Mouse (Mus musculus): ENCODE results near the gene Adgrg1. TPM values are rescaled to one million over a fixed set of nuclear protein-coding genes. Genes with fewer than 3 reads are reported as not detected.
"Not testable (repeated sequence)": the region's sequence is repeated elsewhere in the genome, so short reads cannot be mapped to it uniquely, and the experiment has no call there.

Gene Adgrg1
- polyA plus RNA-seq, 1 experiment from 2014 or later: 35.4 TPM

DNA sequence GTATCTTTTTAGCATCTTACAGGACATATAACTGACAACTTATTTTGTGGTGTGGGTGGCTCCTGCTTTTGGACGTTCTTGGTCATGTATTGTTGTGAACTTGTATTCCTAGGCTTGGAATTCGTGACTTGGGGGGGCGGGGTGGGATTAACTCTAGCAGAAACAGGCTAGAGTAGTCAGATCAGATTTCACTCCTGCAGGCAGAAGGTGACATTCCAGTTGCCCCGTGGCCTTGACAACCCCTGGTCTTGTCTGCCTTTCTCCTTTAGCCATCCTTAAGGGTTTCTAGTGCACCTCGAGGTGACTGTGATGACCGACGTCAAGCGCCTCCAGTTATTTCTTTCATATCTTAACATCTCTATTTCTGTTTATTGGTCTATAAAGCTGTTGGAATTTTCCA lies 48.6 kb downstream of the Adgrg1 start:
- TF ChIP-seq EP300 (IDR thresholded peaks at IDR 0.05; ENCODE audit: low read depth): no peak
- no peak for TF ChIP-seq CTCF (IDR thresholded peaks at IDR 0.05; ENCODE audit: low read depth)
- H3K27me3 ChIP-seq (ENCODE audit: insufficient read depth, low read length): no peaks in the 10 kb centered on the region
- no peaks in the 10 kb centered on the region for H3K36me3 ChIP-seq (replicated peaks; ENCODE audit: insufficient read depth, low read length)
- H3K4me1 ChIP-seq (ENCODE audit: insufficient read depth): 0 out of 2 replicates have a peak, but pooled peaks cover 2% of the 10 kb centered on the region
- no peaks in the 10 kb centered on the region for H3K9me3 ChIP-seq (ENCODE audit: low read length)
- no peak overlapping the region for H3K9ac ChIP-seq (replicated peaks)
- WGBS (ENCODE audit: insufficient replicate concordance): 48% methylated on average over 8 of the region's 8 CpGs
- H3K4me3 ChIP-seq (ENCODE audit: low read depth, low read length): no peak overlapping the region
- no peak overlapping the region for H3K27ac ChIP-seq (ENCODE audit: low read depth)
- H3K4me2 ChIP-seq (ENCODE audit: low read depth, low read length): no peak overlapping the region
- ATAC-seq: no peak
- DNase-seq: no peak

DNA sequence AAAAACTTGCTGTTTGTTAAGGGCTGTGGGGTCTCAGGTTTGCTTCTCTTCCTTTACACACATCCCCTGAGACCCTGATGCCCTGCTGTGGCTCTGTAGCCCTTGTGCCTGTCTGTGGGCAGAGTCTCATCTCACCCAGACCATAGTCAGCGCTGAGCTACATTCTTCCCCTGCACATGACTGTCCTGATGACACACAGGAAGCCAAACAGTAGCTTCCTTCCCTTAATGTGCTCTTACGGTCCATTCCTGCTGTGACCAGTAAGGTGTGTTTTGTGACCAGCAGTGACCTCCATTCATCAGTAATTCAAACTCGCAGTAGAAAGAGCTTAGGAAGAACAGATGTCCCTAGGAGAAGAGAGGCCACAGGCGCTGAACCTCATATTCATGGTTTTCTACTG lies 49.8 kb downstream of the Adgrg1 start:
- Histone ChIP-seq H3K27ac (ENCODE audit: low read depth) (no peak overlapping the region), H3K4me3 (ENCODE audit: low read depth, low read length) (no peak overlapping the region), H3K27me3 (ENCODE audit: insufficient read depth, low read length) (no peaks in the 10 kb centered on the region), H3K9me3 (ENCODE audit: low read length) (no peaks in the 10 kb centered on the region), H3K4me2 (ENCODE audit: low read depth, low read length) (no peak overlapping the region), H3K4me1 (ENCODE audit: insufficient read depth) (0 out of 2 replicates have a peak, but pooled peaks cover 2% of the 10 kb centered on the region), H3K9ac (replicated peaks) (no peak overlapping the region), H3K36me3 (replicated peaks; ENCODE audit: insufficient read depth, low read length) (no peaks in the 10 kb centered on the region)
- no peak for DNase-seq
- ATAC-seq: no peak
- 54% methylated on average over 4 of the region's 4 CpGs for WGBS (ENCODE audit: insufficient replicate concordance)
- TF ChIP-seq CTCF (IDR thresholded peaks at IDR 0.05; ENCODE audit: low read depth): no peak
- TF ChIP-seq EP300 (IDR thresholded peaks at IDR 0.05; ENCODE audit: low read depth): no peak

DNA sequence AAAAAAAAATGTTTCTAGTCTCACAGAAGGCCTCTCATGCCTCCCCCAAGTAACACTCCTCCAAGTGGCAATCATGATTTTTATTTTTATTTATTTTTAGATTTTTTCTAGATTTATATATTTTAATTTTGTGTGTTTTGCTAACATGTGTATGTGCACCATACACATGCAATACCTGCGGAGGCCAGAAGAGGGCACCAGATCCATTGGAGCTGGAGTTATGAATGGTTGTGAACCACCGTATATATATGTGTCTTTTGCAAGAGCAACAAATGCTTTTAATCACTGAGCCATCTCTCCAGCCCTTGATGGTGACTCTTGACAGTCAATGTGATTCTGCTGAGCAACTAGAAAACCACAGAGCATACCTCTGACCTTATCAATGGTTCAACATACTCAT lies 50.9 kb downstream of the Adgrg1 start:
- Histone ChIP-seq H3K27me3 (ENCODE audit: insufficient read depth, low read length) (no peaks in the 10 kb centered on the region), H3K9me3 (ENCODE audit: low read length) (no peaks in the 10 kb centered on the region), H3K4me1 (ENCODE audit: insufficient read depth) (0 out of 2 replicates have a peak, but pooled peaks cover 2% of the 10 kb centered on the region), H3K4me3 (ENCODE audit: low read depth, low read length) (no peak overlapping the region), H3K4me2 (ENCODE audit: low read depth, low read length) (no peak overlapping the region), H3K9ac (replicated peaks) (no peak overlapping the region), H3K27ac (ENCODE audit: low read depth) (no peak overlapping the region), H3K36me3 (replicated peaks; ENCODE audit: insufficient read depth, low read length) (no peaks in the 10 kb centered on the region)
- WGBS (ENCODE audit: insufficient replicate concordance): 70% methylated on average over 2 of the region's 2 CpGs
- TF ChIP-seq CTCF (IDR thresholded peaks at IDR 0.05; ENCODE audit: low read depth) (peak; percentile 81), EP300 (IDR thresholded peaks at IDR 0.05; ENCODE audit: low read depth) (no peak)
- peak; percentile 74 for DNase-seq
- ATAC-seq: no peak

DNA sequence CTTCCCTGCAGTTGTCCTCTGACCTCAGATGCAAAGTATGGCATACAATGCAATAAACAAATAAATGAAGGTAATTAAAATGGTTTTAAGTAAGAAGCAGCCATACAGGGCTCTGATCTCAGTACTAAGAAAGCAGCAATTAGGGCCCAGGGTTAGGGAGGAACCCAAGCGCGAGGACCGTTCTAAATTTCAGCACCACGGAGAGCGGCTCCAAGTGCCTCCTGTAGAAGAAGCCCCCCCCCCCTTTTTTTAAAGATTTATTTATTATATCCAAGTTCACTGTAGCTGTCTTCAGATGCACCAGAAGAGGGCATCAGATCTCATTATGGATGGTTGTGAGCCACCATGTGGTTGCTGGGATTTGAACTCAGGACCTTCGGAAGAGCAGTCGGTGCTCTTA lies 53.8 kb downstream of the Adgrg1 start:
- H3K4me2 ChIP-seq (ENCODE audit: low read depth, low read length); H3K36me3 ChIP-seq (replicated peaks; ENCODE audit: insufficient read depth, low read length); H3K9me3 ChIP-seq (ENCODE audit: low read length); DNase-seq; H3K27me3 ChIP-seq (ENCODE audit: insufficient read depth, low read length); H3K4me3 ChIP-seq (ENCODE audit: low read depth, low read length); ATAC-seq; H3K4me1 ChIP-seq (ENCODE audit: insufficient read depth); H3K9ac ChIP-seq (replicated peaks); H3K27ac ChIP-seq (ENCODE audit: low read depth): not testable (repeated sequence)
- 86% methylated on average over 7 of the region's 7 CpGs for WGBS (ENCODE audit: insufficient replicate concordance)

DNA sequence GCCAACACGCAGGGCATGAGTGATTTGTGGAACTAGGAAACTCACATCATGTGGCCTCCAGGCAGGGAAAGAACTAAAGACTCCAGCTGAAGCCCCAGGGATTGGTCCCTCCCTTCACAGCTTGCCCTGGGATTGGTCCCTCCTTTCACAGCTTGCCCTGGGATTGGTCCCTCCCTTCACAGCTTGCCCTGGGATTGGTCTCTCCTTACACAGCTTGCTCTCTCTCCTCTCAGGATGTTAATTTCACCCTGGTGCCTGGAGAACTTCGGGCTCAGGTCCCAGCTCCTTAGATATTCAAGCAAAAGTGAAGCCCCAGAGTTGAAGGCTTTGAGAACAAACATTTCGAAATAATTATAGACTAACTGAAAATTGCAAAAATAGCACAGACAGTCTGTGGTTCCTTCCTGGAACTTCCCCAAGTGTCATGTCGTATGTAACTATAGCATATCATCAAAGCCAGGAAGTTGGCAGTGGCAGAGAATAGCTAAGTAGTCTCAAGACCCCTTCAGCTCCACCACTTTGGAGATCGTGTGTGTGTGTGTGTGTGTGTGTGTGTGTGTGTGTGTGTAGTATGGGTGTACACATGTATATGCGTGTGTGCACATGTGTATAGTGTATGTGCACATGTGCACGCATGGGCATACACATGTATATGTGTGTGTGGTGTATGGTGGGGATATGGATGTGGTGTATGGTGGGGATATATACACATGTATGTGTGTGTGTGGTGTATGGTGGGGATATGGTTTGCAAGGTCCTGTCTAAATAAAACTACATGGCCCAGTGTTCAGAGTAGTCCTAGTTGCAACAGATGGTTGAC lies 62.8 kb downstream of the Adgrg1 start:
- ATAC-seq (peak; percentile 90), DNase-seq (peak; percentile 58)
- H3K4me3 ChIP-seq (ENCODE audit: low read depth, low read length): no peak overlapping the region
- H3K27ac ChIP-seq (ENCODE audit: low read depth): peak overlapping the region; percentile 51
- peaks cover 24% of the 10 kb centered on the region for H3K4me1 ChIP-seq (ENCODE audit: insufficient read depth)
- H3K27me3 ChIP-seq (ENCODE audit: insufficient read depth, low read length): no peaks in the 10 kb centered on the region
- no peaks in the 10 kb centered on the region for H3K9me3 ChIP-seq (ENCODE audit: low read length)
- no peak overlapping the region for H3K4me2 ChIP-seq (ENCODE audit: low read depth, low read length)
- peak; percentile 26; the same call in 1 of the 2 replicates for TF ChIP-seq EP300 (IDR thresholded peaks at IDR 0.05; ENCODE audit: low read depth)
- TF ChIP-seq CTCF (IDR thresholded peaks at IDR 0.05; ENCODE audit: low read depth): no peak
- H3K36me3 ChIP-seq (replicated peaks; ENCODE audit: insufficient read depth, low read length): no peaks in the 10 kb centered on the region
- WGBS (ENCODE audit: insufficient replicate concordance): 39% methylated on average over 7 of the region's 7 CpGs
- H3K9ac ChIP-seq (replicated peaks): no peak overlapping the region

DNA sequence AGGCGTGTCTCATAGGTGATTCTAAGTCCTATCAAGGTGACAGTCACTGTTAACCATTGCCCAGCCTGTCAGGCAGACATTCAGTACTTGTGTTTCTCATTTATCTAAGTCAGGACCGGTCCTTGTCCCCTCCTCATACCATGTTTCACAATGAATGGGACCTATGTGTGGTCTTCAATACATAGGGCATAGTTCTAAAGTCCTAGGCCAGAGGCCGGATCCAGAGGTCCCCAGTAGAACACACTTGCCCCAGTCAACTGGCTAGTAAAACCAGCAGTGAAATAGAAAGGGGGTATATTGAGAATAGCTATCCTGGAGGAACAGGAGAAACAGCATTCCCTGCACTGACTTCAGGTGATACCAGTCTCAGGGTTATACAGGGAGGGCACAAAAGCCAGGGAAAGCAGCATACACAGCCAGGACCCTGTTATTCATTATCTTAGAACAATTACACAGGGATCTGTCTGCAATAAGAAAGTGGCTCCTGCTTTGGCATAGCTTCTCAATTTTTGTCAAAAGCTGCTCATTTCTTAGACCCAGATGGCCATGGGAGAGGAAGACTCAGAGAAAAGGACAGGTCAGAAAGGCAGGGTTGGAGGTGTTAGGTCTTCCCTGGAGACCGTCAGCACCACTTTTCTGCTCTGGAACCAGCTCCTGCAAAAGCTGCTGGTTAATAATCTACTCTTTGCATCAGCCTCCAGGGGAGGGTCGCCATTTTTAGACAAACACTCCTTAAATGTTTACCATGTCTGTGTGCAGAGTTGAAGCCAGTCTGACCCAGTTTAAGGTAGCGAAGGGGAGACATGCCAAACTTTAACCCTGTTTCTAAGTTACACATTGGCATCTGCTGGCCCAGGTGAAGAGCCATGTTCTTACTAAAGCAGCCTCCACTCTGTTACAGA lies 67.6 kb downstream of the Adgrg1 start:
- no peaks in the 10 kb centered on the region for H3K27me3 ChIP-seq (ENCODE audit: insufficient read depth, low read length)
- no peaks in the 10 kb centered on the region for H3K9me3 ChIP-seq (ENCODE audit: low read length)
- TF ChIP-seq CTCF (IDR thresholded peaks at IDR 0.05; ENCODE audit: low read depth) (no peak), EP300 (IDR thresholded peaks at IDR 0.05; ENCODE audit: low read depth) (no peak)
- H3K4me2 ChIP-seq (ENCODE audit: low read depth, low read length): peak overlapping the region; percentile 38
- 56% methylated on average over 6 of the region's 6 CpGs for WGBS (ENCODE audit: insufficient replicate concordance)
- no peak for DNase-seq
- H3K27ac ChIP-seq (ENCODE audit: low read depth): peak overlapping the region; percentile 80
- H3K4me1 ChIP-seq (ENCODE audit: insufficient read depth): peaks cover 26% of the 10 kb centered on the region
- no peaks in the 10 kb centered on the region for H3K36me3 ChIP-seq (replicated peaks; ENCODE audit: insufficient read depth, low read length)
- ATAC-seq: peak; percentile 75
- no peak overlapping the region for H3K9ac ChIP-seq (replicated peaks)
- H3K4me3 ChIP-seq (ENCODE audit: low read depth, low read length): no peak overlapping the region

Measured in liver, postnatal 0 days (tissue).